Comparison of ENCODE assay signal across 12 mouse cellular contexts in the genomic region with DNA sequence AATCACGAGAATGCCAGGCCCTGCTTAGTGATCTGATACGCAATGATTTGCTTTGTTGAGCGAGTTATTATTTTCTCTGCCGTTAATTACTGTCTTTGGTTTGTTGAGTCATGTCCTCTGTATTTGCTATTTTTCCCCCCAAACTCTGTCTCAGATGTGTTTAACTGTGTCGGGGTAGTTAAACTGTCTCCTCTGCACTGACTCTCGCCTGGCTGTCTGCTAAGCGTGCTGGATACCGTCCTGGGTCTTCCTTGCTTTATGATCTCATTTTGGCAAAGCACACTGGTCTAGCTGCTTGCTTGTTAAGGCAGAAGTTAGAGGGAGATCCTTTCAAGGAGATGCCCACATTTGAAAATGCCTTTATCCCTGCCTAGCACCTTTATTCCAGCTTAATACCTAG. TPM values are rescaled to one million over a fixed set of nuclear protein-coding genes. Genes with fewer than 3 reads are reported as not detected.
"Had no signal": no experiment of that assay in that cellular context is flagged by ENCODE, and none has a peak within 500 bp of the region (broad histone marks: within the 10 kb centered on the region; RNA-seq: fewer than 3 reads in every experiment).

No protein-coding gene starts in this region.

- H3K4me2 ChIP-seq: limb, embryonic 15.5 days; liver, embryonic 12.5 days; midbrain, embryonic 13.5 days; stomach, embryonic 15.5 days had no signal

- H3K27me3 ChIP-seq: limb, embryonic 15.5 days; liver, embryonic 12.5 days; midbrain, embryonic 13.5 days; stomach, embryonic 15.5 days had no signal

- H3K27ac ChIP-seq: limb, embryonic 15.5 days; liver, embryonic 12.5 days; midbrain, embryonic 13.5 days; stomach, embryonic 15.5 days had no signal

- H3K9me3 ChIP-seq: limb, embryonic 15.5 days; liver, embryonic 12.5 days; midbrain, embryonic 13.5 days; stomach, embryonic 15.5 days had no signal

- ATAC-seq: liver, embryonic 12.5 days; midbrain, embryonic 13.5 days had no signal

- H3K36me3 ChIP-seq: limb, embryonic 15.5 days; liver, embryonic 12.5 days; midbrain, embryonic 13.5 days; stomach, embryonic 15.5 days had no signal

- H3K9ac ChIP-seq: limb, embryonic 15.5 days; liver, embryonic 12.5 days; midbrain, embryonic 13.5 days; stomach, embryonic 15.5 days had no signal

- H3K4me1 ChIP-seq: limb, embryonic 15.5 days; liver, embryonic 12.5 days; midbrain, embryonic 13.5 days; stomach, embryonic 15.5 days had no signal

- H3K4me3 ChIP-seq: limb, embryonic 15.5 days; liver, embryonic 12.5 days; midbrain, embryonic 13.5 days; stomach, embryonic 15.5 days had no signal

- DNase-seq: kidney, adult 11 months; kidney, postnatal 25 days; layer of hippocampus, adult 9-11 months; layer of hippocampus, postnatal 36 days; right cerebral cortex, postnatal 14 days; thymus, adult 2 months; thymus, postnatal 25 days had no signal

RNA-seq across cellular contexts. Expression of gene Cd2, which starts 31.6 kb away (rescaled TPM):
- polyA plus RNA-seq: limb, embryonic 11.5 days; limb, embryonic 15.5 days; liver, embryonic 12.5 days had no signal
